ENCODE assay signal across 8 mouse cellular contexts in the genomic region with DNA sequence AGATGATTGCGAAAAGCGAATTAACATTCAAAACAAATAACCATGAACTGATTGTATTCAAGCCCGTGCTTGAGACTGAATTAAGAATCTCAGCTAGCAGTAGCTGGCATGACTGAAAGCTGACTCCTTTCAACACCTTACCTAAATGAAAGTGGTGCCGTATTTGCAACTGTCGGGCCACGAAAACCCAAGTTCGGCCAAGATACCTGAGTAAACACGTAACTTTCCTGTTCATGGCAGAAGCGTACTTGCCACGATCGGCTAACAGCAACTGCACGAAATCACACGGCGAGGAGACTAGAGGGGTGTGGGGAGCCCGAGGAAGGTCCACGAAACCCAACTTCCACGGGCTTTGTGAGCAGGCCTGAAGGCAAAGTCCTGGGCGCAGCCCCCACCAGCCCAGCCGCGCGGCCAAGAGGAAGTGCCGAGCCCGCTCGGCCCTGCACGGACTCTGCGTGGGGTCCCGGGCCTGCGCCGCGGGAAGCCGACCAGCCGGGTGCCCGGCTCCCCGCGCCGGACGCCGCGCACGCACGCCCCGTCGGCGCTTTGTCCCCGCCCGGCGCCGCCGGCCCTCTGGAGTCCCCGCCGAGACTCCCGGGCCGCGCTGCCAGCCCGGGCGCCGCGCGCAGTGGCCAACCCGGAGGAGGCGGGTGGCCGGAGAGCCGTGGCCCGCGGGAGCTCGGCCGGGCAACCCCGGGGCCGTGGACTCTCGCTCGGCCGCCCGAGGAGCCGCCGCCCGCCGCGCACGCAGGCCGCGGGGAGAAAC. TPM values are rescaled to one million over a fixed set of nuclear protein-coding genes. Genes with fewer than 3 reads are reported as not detected.
A peak's percentile ranks its signal among the peaks of the same experiment; 100 is the strongest.
DNase-seq lines count a peak whose midpoint lies in the region; ATAC-seq and TF ChIP-seq lines count a peak whose summit lies in the region.

No protein-coding gene starts in this region.

- ATAC-seq in embryonic facial prominence, embryonic 13.5 days (ENCODE audit: insufficient number of reproducible peaks, insufficient read depth, low FRiP score, low TSS enrichment, low read depth), result peak; percentile 45; the same call in 1 of the 2 replicates
- ATAC-seq in heart, embryonic 15.5 days (replicated peaks; ENCODE audit: insufficient number of reproducible peaks, insufficient read depth, low FRiP score, low read depth), result peak; percentile 45

- H3K4me2 ChIP-seq in embryonic facial prominence, embryonic 13.5 days, result peak overlapping the region; percentile 55
- peak overlapping the region; percentile 59 for H3K4me2 ChIP-seq in heart, embryonic 15.5 days

- WGBS in embryonic facial prominence, embryonic 13.5 days, result under 1% methylated on average over 81 of the region's 81 CpGs
- under 1% methylated on average over 51 of the region's 81 CpGs for WGBS in heart, embryonic 15.5 days
- under 1% methylated on average over 73 of the region's 81 CpGs for WGBS in lung, adult 2 months
- under 1% methylated on average over 73 of the region's 81 CpGs for WGBS in olfactory bulb, adult 2 months

- no peak for TF ChIP-seq CTCF in lung, adult 2 months (IDR thresholded peaks at IDR 0.05; ENCODE audit: insufficient read depth, low read length)
- no peak for TF ChIP-seq CTCF in olfactory bulb, adult 2 months (IDR thresholded peaks at IDR 0.05; ENCODE audit: insufficient read depth, low read depth, low read length)

- no peaks in the 10 kb centered on the region for H3K27me3 ChIP-seq in embryonic facial prominence, embryonic 13.5 days
- H3K27me3 ChIP-seq in heart, embryonic 15.5 days, result no peaks in the 10 kb centered on the region

- H3K27ac ChIP-seq in embryonic facial prominence, embryonic 13.5 days, result peak overlapping the region; percentile 97
- H3K27ac ChIP-seq in heart, embryonic 15.5 days, result peak overlapping the region; percentile 97
- H3K27ac ChIP-seq in olfactory bulb, adult 2 months (ENCODE audit: insufficient read depth, low read depth, low read length), result peak overlapping the region; percentile 38

- peak; percentile 60 for DNase-seq in CD4-positive, CD25-positive, alpha-beta regulatory T cell, adult 2 months (ENCODE audit: low read depth, low spot score)
- peak; percentile 76 to 90 for DNase-seq in adrenal gland, adult (ENCODE audit: inconsistent age in 2 of 2, low spot score in 1 of 2)
- DNase-seq in kidney, postnatal 10 days, result peak; percentile 81
- peak; percentile 68 for DNase-seq in lung, adult 2 months
- DNase-seq in thymus, postnatal 4 days, result peak; percentile 68

- no peaks in the 10 kb centered on the region for H3K9me3 ChIP-seq in embryonic facial prominence, embryonic 13.5 days
- H3K9me3 ChIP-seq in heart, embryonic 15.5 days (replicated peaks), result no peaks in the 10 kb centered on the region

- H3K9ac ChIP-seq in embryonic facial prominence, embryonic 13.5 days, result peak overlapping the region; percentile 99
- H3K9ac ChIP-seq in heart, embryonic 15.5 days, result peak overlapping the region; percentile 88

- no peaks in the 10 kb centered on the region for H3K36me3 ChIP-seq in embryonic facial prominence, embryonic 13.5 days
- no peaks in the 10 kb centered on the region for H3K36me3 ChIP-seq in heart, embryonic 15.5 days

- peak overlapping the region; percentile 92 for H3K4me3 ChIP-seq in embryonic facial prominence, embryonic 13.5 days
- H3K4me3 ChIP-seq in heart, embryonic 15.5 days, result peak overlapping the region; percentile 85
- peak overlapping the region; percentile 85 for H3K4me3 ChIP-seq in lung, adult 2 months (replicated peaks; ENCODE audit: extremely low read depth, low read depth, low read length)
- H3K4me3 ChIP-seq in olfactory bulb, adult 2 months (ENCODE audit: insufficient read depth, low read depth, low read length), result peak overlapping the region; percentile 82

- no peak; the same call in 1 of the 2 replicates for TF ChIP-seq POLR2A in lung, adult 2 months (IDR thresholded peaks at IDR 0.05; ENCODE audit: borderline replicate concordance, extremely low read depth, low read depth, low read length)
- TF ChIP-seq POLR2A in olfactory bulb, adult 2 months (IDR thresholded peaks at IDR 0.05; ENCODE audit: insufficient read depth, low read depth, low read length), result no peak; the same call in 1 of the 2 replicates

- peaks cover 11% of the 10 kb centered on the region for H3K4me1 ChIP-seq in embryonic facial prominence, embryonic 13.5 days
- peaks cover 22% of the 10 kb centered on the region for H3K4me1 ChIP-seq in heart, embryonic 15.5 days (replicated peaks)
- H3K4me1 ChIP-seq in lung, adult 2 months (ENCODE audit: control insufficient read depth, insufficient read depth, low read length), result peaks cover 22% of the 10 kb centered on the region
- H3K4me1 ChIP-seq in olfactory bulb, adult 2 months (ENCODE audit: control insufficient read depth, insufficient read depth, low read length), result peaks cover 4% of the 10 kb centered on the region; the same call in 1 of the 2 replicates

RNA-seq across cellular contexts. Expression of a gene that starts 0.8 kb away (rescaled TPM):
- polyA plus RNA-seq in embryonic facial prominence, embryonic 13.5 days (2015; fragmentation: Nextera tagmentation; extraction: Ambion mirVana), result 45.2 and 57.1 TPM in 2 replicates
- polyA plus RNA-seq in heart, embryonic 15.5 days (2015; fragmentation: Nextera tagmentation; extraction: Ambion mirVana), result 25.2 and 27.4 TPM in 2 replicates
- polyA plus RNA-seq in lung, adult 2 months (2012; rRNA removed), result 16.0 and 21.1 TPM in 2 replicates
- not detected in 2 replicates for polyA plus RNA-seq in olfactory bulb, adult 2 months (2012; ENCODE audit: insufficient read depth, insufficient read length, low replicate concordance, missing spikeins)

Comparison
In these comparisons a context has a peak if more than half of its experiments do, and no peak if none do; other contexts are left out.
1. Peak in every context shown above with its lines: DNase-seq, ATAC-seq, H3K4me3 ChIP-seq and H3K27ac ChIP-seq.
2. H3K27ac ChIP-seq: peak in every context shown above with its lines; median percentile 97 in embryonic facial prominence, embryonic 13.5 days; 97 in heart, embryonic 15.5 days; 38 in olfactory bulb, adult 2 months.